Mouse (Mus musculus) layer of hippocampus, postnatal 10 days (tissue): Measurements from ENCODE around the gene Brinp3. TPM values are rescaled to one million over a fixed set of nuclear protein-coding genes. Genes with fewer than 3 reads are reported as not detected.

ENCODE experiments used
- DNase-seq, 2 experiments: peaks; one replicate each; pipeline ENCODE4 v3.0.0; 2021; ENCODE audit warnings: low spot score in 2 of 2
- total RNA-seq, 2 experiments: library from RNA; stranded (reverse); gene quantifications; 2 replicates each; pipeline ENCODE4 v1.2.3; 2021

Gene Brinp3
- total RNA-seq, 2 experiments from 2014 or later: 32.5 to 39.9 TPM

GRCm38 (mm10) chr1:146787236-146787635, 292.7 kb downstream of the Brinp3 start:
- DNase-seq: no peak

DNA sequence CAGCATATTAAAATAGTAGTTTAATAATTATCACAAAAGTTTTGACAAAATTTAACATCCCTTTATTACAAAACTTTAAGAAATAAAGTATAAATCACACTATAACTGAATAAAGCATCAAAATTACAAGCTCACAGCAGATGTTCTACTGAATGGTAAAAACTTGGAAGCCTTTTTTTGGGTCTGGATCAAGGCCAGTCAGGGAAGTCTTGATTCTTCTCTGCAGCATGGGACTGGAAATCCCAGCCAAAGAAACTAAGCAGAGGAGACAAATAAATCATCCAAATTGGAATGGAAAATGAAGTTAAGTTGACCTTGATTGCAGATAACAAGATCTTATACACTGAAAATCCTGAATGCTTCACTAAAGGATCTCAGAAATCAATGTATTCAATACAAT, 298.3 kb downstream of the Brinp3 start:
- peak; percentile 6 to 25 for DNase-seq

- DNase-seq: no peak
Observed at GRCm38 (mm10) chr1:146799986-146800553, 305.5 kb downstream of the Brinp3 start.

DNA sequence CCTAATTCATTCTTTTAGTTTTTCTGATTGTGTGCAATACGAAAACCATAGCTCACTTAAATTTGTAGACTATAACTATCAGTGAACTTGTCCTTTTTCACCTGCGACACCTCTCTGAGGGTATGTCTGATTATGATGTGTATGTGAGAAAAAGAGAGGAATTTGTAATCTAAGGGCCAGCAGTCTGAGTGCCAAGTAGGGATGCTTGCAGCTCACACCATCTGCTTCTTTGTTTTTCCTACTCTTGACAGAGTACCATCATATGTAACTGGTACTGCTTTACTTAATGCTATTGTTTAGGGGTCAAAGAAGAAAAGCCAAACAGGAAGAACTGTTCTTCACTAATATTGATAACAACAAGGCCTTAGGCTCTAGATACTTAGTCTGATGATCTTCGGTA, 307.3 kb downstream of the Brinp3 start:
- no peak for DNase-seq

DNA sequence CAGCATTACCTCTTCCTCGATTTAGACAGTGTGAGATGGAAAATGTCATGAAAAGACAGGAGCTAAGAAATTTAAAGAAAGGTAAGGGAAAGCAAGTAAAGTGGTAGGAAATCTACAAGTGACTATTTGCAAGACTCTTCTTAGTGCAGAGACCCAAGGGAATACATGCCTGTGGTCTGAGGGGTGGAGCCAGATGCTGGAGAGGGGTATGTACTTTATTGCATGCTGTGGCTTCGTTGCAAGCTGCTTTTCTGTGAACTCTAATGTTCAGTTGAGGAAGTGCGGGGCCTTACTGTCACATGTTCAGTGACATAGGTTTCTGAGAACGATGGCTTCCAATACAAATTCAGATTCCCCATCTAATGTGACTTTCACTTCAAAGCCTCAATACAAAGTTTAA, 313.2 kb downstream of the Brinp3 start:
- no peak for DNase-seq

- no peak for DNase-seq
Observed at GRCm38 (mm10) chr1:146833888-146834287, 339.3 kb downstream of the Brinp3 start.

- DNase-seq: peak in 1 of 2 experiments; percentile 5
Observed at GRCm38 (mm10) chr1:146844087-146844486, 349.5 kb downstream of the Brinp3 start.

- DNase-seq: no peak
Observed at GRCm38 (mm10) chr1:146848892-146849291, 354.3 kb downstream of the Brinp3 start.

GRCm38 (mm10) chr1:146850147-146850546, 355.6 kb downstream of the Brinp3 start:
- no peak for DNase-seq

GRCm38 (mm10) chr1:146898636-146899035, 404.1 kb downstream of the Brinp3 start:
- no peak for DNase-seq

GRCm38 (mm10) chr1:146901691-146902090, 407.1 kb downstream of the Brinp3 start:
- DNase-seq: no peak

DNA sequence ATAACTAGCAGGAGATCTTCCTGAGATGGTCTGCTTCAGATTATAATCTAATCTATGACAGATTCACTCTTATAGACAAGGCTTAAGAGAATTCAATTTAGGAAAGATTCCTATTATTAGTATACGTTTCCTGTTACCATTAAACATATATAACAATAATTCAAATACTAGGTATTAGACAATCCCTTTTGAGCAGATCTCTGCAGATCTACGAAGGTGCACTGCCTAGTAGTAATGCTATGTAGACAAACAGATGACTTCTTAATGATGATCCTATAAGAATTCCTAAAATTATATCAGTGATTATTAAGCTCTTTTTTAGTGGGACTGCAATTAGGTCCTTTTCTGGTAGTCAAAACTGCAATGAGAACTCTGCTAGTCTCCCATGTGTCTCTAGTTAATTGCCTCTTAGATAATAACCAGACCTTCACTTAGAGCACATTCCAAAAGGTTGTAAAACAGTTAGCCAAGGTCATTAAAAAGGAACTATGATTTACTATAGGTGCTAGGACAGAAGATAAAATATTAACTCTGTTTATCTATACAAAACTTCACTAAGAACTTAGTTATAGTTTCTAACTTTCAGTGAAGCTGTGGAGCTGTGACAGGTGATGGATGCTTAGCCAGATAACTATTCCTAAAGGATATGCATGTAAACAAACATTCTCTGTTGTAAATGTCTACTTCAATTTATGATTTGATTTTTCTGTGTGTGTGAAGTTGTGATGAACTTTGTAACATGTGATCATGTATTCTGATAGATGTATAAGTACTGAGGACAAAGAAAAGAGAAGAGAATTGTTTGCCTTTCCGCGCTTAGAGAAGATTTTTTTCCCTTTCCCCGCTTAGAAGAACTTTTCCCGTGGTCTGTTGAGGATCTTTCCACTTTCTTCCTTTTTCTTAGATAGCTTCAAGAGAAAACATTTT, 445.2 kb downstream of the Brinp3 start:
- no peak for DNase-seq
